Mouse (Mus musculus) skeletal muscle tissue, postnatal 0 days (tissue): ENCODE results near the gene 4930512M02Rik. TPM values are rescaled to one million over a fixed set of nuclear protein-coding genes. Genes with fewer than 3 reads are reported as not detected.

ENCODE experiments used
- polyA plus RNA-seq: library from polyadenylated mRNA; unstranded; fragments of >200 nt; fragmentation: Nextera tagmentation; extraction: Ambion mirVana; gene quantifications from 2 replicates; pipeline ENCODE4 v1.2.1, GENCODE M21; 2015

4930512M02Rik gene
- not detected in 2 replicates for polyA plus RNA-seq

GRCm38 (mm10) chr11:11627735-11628134, at the start of gene 4930512M02Rik:
Gene 4930512M02Rik, minus strand, starts transcription at chr11:11627835.

Other genes starting within 250 kb of the 4930512M02Rik start
- gene Spata48, start 165.7 kb downstream of the 4930512M02Rik start, polyA plus RNA-seq, result 0.82 and 1.4 TPM in 2 replicates
- gene Zpbp, start 165.4 kb downstream of the 4930512M02Rik start, polyA plus RNA-seq, result 0.32 and 0.44 TPM in 2 replicates
- gene Ikzf1, start 57.2 kb upstream of the 4930512M02Rik start, polyA plus RNA-seq, result 0.95 and 1.3 TPM in 2 replicates
- 7.8 and 10.1 TPM in 2 replicates for gene Fignl1, start 181.1 kb upstream of the 4930512M02Rik start, polyA plus RNA-seq